Mouse (Mus musculus) heart, embryonic 11.5 days (tissue): ENCODE measurements around the gene Cd34. TPM values are rescaled to one million over a fixed set of nuclear protein-coding genes. Genes with fewer than 3 reads are reported as not detected.

Experiments used
- ATAC-seq: fragments of 200-750 bp; cut with Nextera tagmentation; replicated peaks from 2 replicates; pipeline ENCODE4 v1.8.0; 2017; ENCODE audit warnings: moderate library complexity; ENCODE audit not compliant: insufficient number of reproducible peaks, low FRiP score, low TSS enrichment
- H3K27ac ChIP-seq: fragments of 300-500 bp; sonication (generic); 2 replicates; pipeline ENCODE4 v1.5.1; 2014; ENCODE audit warnings: mild to moderate bottlenecking, low read depth, low read length
- H3K27me3 ChIP-seq: fragments of 300-500 bp; sonication (generic); 2 replicates; pipeline ENCODE4 v1.6.1; 2014; ENCODE audit warnings: mild to moderate bottlenecking, low read length, mixed read lengths; ENCODE audit not compliant: control insufficient read depth, insufficient read depth
- H3K36me3 ChIP-seq: fragments of 300-500 bp; sonication (generic); 2 replicates; pipeline ENCODE4 v1.6.1; 2014; ENCODE audit warnings: mild to moderate bottlenecking, low read length, moderate library complexity, mixed read lengths; ENCODE audit not compliant: control insufficient read depth, insufficient read depth
- H3K4me1 ChIP-seq: fragments of 300-500 bp; sonication (generic); 2 replicates; pipeline ENCODE4 v1.6.1; 2014; ENCODE audit warnings: low read length; ENCODE audit not compliant: control insufficient read depth, insufficient read depth
- H3K4me2 ChIP-seq: fragments of 300-500 bp; sonication (generic); 2 replicates; pipeline ENCODE4 v1.6.1; 2014; ENCODE audit warnings: mild to moderate bottlenecking, moderate library complexity
- H3K4me3 ChIP-seq: fragments of 300-500 bp; sonication (generic); 2 replicates; pipeline ENCODE4 v1.5.1; 2014; ENCODE audit warnings: low read depth, low read length
- H3K9ac ChIP-seq: fragments of 300-500 bp; sonication (generic); 2 replicates; pipeline ENCODE4 v1.6.1; 2014; ENCODE audit warnings: mild to moderate bottlenecking, low read depth, low read length, moderate library complexity
- H3K9me3 ChIP-seq: fragments of 300-500 bp; sonication (generic); replicated peaks from 2 replicates; pipeline ENCODE4 v1.6.1; 2016; ENCODE audit warnings: low read length; ENCODE audit not compliant: control insufficient read depth
- WGBS: fragments of 180-500 bp; shearing (Covaris S2); extraction: QIAGEN DNeasy Blood & Tissue Kit; methylation state at CpG from one replicate; pipeline ENCODE4 v1.1.7; 2014; ENCODE audit not compliant: insufficient replicate concordance; 5-methylcytosine and 5-hydroxymethylcytosine counted together
- polyA plus RNA-seq: library from polyadenylated mRNA; unstranded; fragments of >200 nt; fragmentation: Nextera tagmentation; extraction: Ambion mirVana; gene quantifications from 2 replicates; pipeline ENCODE4 v1.2.1, GENCODE M21; 2014

Cd34 gene
- polyA plus RNA-seq, 1 experiment from 2014 or later, result 70.4 TPM

- H3K36me3 ChIP-seq, result no peaks in the 10 kb centered on the region
- no peak overlapping the region for H3K4me3 ChIP-seq
- H3K9ac ChIP-seq, result no peak overlapping the region
- no peaks in the 10 kb centered on the region for H3K9me3 ChIP-seq
- H3K4me2 ChIP-seq, result no peak overlapping the region
- no peak for ATAC-seq
- no peak overlapping the region for H3K27ac ChIP-seq
- H3K27me3 ChIP-seq, result no peaks in the 10 kb centered on the region
- 76% methylated on average over 1 of the region's 1 CpGs for WGBS
- no peaks in the 10 kb centered on the region for H3K4me1 ChIP-seq
These were observed 14.3 kb downstream of the Cd34 start for GRCm38 (mm10) chr1:194952891-194953290.

GRCm38 (mm10) chr1:194954694-194955093 is 16.1 kb downstream of the Cd34 start:
- Histone ChIP-seq H3K27ac (no peak overlapping the region), H3K36me3 (no peaks in the 10 kb centered on the region), H3K9me3 (no peaks in the 10 kb centered on the region), H3K4me3 (no peak overlapping the region), H3K9ac (no peak overlapping the region), H3K4me2 (no peak overlapping the region), H3K27me3 (no peaks in the 10 kb centered on the region), H3K4me1 (no peaks in the 10 kb centered on the region)
- no peak for ATAC-seq

DNA sequence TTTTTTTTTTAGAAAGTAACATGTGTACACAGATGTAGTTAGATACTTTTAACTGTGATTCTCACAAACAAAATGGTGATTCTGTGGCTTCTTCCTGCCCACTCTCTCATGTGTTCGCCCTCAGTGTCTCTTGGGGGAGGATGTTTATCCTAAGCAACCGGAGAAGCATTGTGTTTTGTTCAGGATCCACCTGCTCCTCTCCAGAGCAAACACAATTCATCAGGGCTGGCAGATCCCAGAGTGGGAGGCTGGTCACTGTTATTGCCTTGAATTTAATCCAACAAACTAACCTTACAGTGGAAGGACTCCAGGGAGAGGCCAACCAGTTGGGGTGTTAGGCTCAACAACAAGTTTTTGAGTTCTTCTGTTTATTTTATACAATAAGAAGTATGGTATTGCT is 17.1 kb downstream of the Cd34 start:
- 54% methylated on average over 2 of the region's 2 CpGs for WGBS
- H3K27ac ChIP-seq, result no peak overlapping the region
- H3K9me3 ChIP-seq, result no peaks in the 10 kb centered on the region
- no peak overlapping the region for H3K4me3 ChIP-seq
- H3K9ac ChIP-seq, result no peak overlapping the region
- H3K4me2 ChIP-seq, result no peak overlapping the region
- no peaks in the 10 kb centered on the region for H3K36me3 ChIP-seq
- no peaks in the 10 kb centered on the region for H3K4me1 ChIP-seq
- ATAC-seq, result no peak
- no peaks in the 10 kb centered on the region for H3K27me3 ChIP-seq

DNA sequence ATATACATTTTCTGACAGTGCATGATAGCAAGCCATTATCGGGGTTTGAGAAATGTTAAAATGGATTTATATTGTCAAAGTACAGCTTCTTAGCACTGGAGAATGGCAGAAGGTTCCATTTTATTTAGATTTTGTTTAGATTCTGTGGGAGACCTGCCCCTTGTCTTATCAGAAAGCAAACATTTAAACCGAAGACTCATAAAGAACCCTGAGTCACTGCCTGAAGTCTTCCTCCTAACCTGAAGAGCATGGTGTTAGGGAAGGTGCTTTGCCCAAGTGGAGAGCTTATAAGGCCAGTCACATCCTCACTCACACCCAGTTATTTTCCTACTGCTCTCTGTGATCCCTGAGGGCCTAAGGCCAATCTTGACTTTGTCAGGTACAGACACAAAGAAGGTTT is 18.4 kb downstream of the Cd34 start:
- Histone ChIP-seq H3K9ac (no peak overlapping the region), H3K9me3 (no peaks in the 10 kb centered on the region), H3K4me3 (no peak overlapping the region), H3K4me2 (no peak overlapping the region), H3K27me3 (no peaks in the 10 kb centered on the region), H3K36me3 (no peaks in the 10 kb centered on the region), H3K4me1 (no peaks in the 10 kb centered on the region), H3K27ac (no peak overlapping the region)
- 59% methylated on average over 2 of the region's 2 CpGs for WGBS
- ATAC-seq, result no peak

- H3K4me3 ChIP-seq, result no peak overlapping the region
- H3K4me2 ChIP-seq, result no peak overlapping the region
- no peaks in the 10 kb centered on the region for H3K27me3 ChIP-seq
- no peaks in the 10 kb centered on the region for H3K9me3 ChIP-seq
- no peak for ATAC-seq
- no peak overlapping the region for H3K27ac ChIP-seq
- H3K36me3 ChIP-seq, result no peaks in the 10 kb centered on the region
- WGBS, result 33% methylated on average over 5 of the region's 5 CpGs
- H3K9ac ChIP-seq, result no peak overlapping the region
- no peaks in the 10 kb centered on the region for H3K4me1 ChIP-seq
These were observed 23.6 kb downstream of the Cd34 start for GRCm38 (mm10) chr1:194962181-194962580.

- Histone ChIP-seq H3K36me3 (no peaks in the 10 kb centered on the region), H3K27ac (no peak overlapping the region), H3K4me1 (no peaks in the 10 kb centered on the region), H3K4me2 (no peak overlapping the region), H3K27me3 (no peaks in the 10 kb centered on the region), H3K9ac (no peak overlapping the region), H3K9me3 (no peaks in the 10 kb centered on the region), H3K4me3 (no peak overlapping the region)
- ATAC-seq, result no peak
These were observed 24.1 kb downstream of the Cd34 start for GRCm38 (mm10) chr1:194962712-194963111.

DNA sequence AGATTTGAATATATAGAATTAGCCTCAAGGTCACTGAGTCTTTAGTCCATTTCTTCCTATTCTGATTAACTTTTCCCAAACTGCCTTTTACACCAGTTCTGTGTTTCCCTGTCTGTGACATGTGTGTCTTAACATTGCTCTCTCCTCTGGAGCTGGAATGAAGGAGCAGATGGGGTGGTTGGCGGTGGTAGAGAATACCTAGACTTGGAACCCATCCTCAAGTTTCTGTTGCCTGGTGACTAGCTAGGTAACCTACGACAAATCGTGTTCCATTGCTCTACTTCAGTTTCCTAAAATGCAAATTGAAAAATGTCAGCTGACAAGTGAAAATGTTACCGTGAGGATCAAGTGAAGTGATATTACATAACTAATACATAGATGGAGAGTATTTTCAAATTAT is 33.4 kb downstream of the Cd34 start:
- Histone ChIP-seq H3K27ac (no peak overlapping the region), H3K36me3 (no peaks in the 10 kb centered on the region), H3K4me3 (no peak overlapping the region), H3K9me3 (no peaks in the 10 kb centered on the region), H3K9ac (no peak overlapping the region), H3K27me3 (no peaks in the 10 kb centered on the region), H3K4me2 (no peak overlapping the region), H3K4me1 (no peaks in the 10 kb centered on the region; the same call in 1 of the 2 replicates)
- no peak for ATAC-seq
- WGBS, result 86% methylated on average over 4 of the region's 4 CpGs

- WGBS, result under 1% methylated on average over 40 of the region's 42 CpGs
- H3K27ac ChIP-seq, result peak overlapping the region; percentile 59
These were observed 37.5 kb downstream of the Cd34 start for GRCm38 (mm10) chr1:194976164-194976516.

GRCm38 (mm10) chr1:194976517-194977370 is 38.1 kb downstream of the Cd34 start:
- H3K9me3 ChIP-seq, result no peaks in the 10 kb centered on the region
- peak overlapping the region; percentile 99 for H3K4me2 ChIP-seq
- peak; percentile 89 for ATAC-seq
- H3K4me1 ChIP-seq, result peaks cover 11% of the 10 kb centered on the region; the same call in 1 of the 2 replicates
- peak overlapping the region; percentile 59 for H3K27ac ChIP-seq
- peak overlapping the region; percentile 76 for H3K4me3 ChIP-seq
- 1% methylated on average over 44 of the region's 44 CpGs for WGBS
- H3K9ac ChIP-seq, result peak overlapping the region; percentile 83
- no peaks in the 10 kb centered on the region for H3K36me3 ChIP-seq
- H3K27me3 ChIP-seq, result no peaks in the 10 kb centered on the region

More at GRCm38 (mm10) chr1:194976164-194976516, 37.5 kb downstream of the Cd34 start:
- no peaks in the 10 kb centered on the region for H3K36me3 ChIP-seq
- no peaks in the 10 kb centered on the region for H3K27me3 ChIP-seq
- no peaks in the 10 kb centered on the region for H3K9me3 ChIP-seq
- peak overlapping the region; percentile 76 for H3K4me3 ChIP-seq
- peak overlapping the region; percentile 99 for H3K4me2 ChIP-seq
- H3K4me1 ChIP-seq, result peaks cover 7% of the 10 kb centered on the region; the same call in 1 of the 2 replicates
- peak; percentile 88 for ATAC-seq
- H3K9ac ChIP-seq, result peak overlapping the region; percentile 83
